Mouse (Mus musculus): ENCODE results near the gene Nxf1. TPM values are rescaled to one million over a fixed set of nuclear protein-coding genes. Genes with fewer than 3 reads are reported as not detected.

The Nxf1 gene
- total and polyA plus RNA-seq, 3 experiments = 122 to 296 (median 231) TPM

GRCm38 (mm10) chr19:8755652-8756051, 1.2 kb upstream of the Nxf1 start:
- TF ChIP-seq JUND (IDR thresholded peaks at IDR 0.05; ENCODE audit: low read depth, low read length) (no peak), EP300 (IDR thresholded peaks at IDR 0.05; ENCODE audit: low read depth in 1 of 2, low read length in 2 of 2) (no peak), USF1 (IDR thresholded peaks at IDR 0.05; ENCODE audit: low read depth, low read length) (no peak), TBP (IDR thresholded peaks at IDR 0.05; ENCODE audit: low read depth, low read length) (no peak), GABPA (IDR thresholded peaks at IDR 0.05; ENCODE audit: low read depth, low read length) (no peak), NRF1 (IDR thresholded peaks at IDR 0.05; ENCODE audit: insufficient read depth, low read depth, low read length, poor library complexity, severe bottlenecking) (no peak)
- Histone ChIP-seq H3K27ac (ENCODE audit: control insufficient read depth, low read depth, low read length) (no peak overlapping the region), H3K9ac (ENCODE audit: control insufficient read depth, low read depth, low read length, poor library complexity, severe bottlenecking) (peak overlapping the region; percentile 70), H3K36me3 (ENCODE audit: control insufficient read depth in 1 of 2, insufficient read depth in 2 of 2, low read length in 2 of 2) (peaks cover 5 to 26% of the 10 kb centered on the region in 2 experiments), H3K27me3 (ENCODE audit: control insufficient read depth in 1 of 2, insufficient read depth in 2 of 2, low read length in 2 of 2) (no peaks in the 10 kb centered on the region), H3K4me3 (ENCODE audit: control insufficient read depth in 1 of 2, insufficient read depth in 1 of 2, low read depth in 2 of 2, low read length in 2 of 2) (peak overlapping the region; percentile 10 to 87), H3K4me1 (ENCODE audit: control insufficient read depth in 1 of 2, insufficient read depth in 2 of 2, low read length in 2 of 2) (peaks cover 7 to 22% of the 10 kb centered on the region in 2 experiments; a peak in 3 of 4 replicates), H3K9me3 (replicated peaks; ENCODE audit: insufficient read depth, low read length) (no peaks in the 10 kb centered on the region), H3K79me2 (ENCODE audit: control insufficient read depth, insufficient read depth, low read length, poor library complexity) (peaks cover 46% of the 10 kb centered on the region)
- DNase-seq (ENCODE audit: low read depth, low spot score) = no peak

GRCm38 (mm10) chr19:8757471-8757998, 662 bp downstream of the Nxf1 start:
- DNase-seq (ENCODE audit: low read depth, low spot score) = peak; percentile 68
- H3K4me1 ChIP-seq (ENCODE audit: control insufficient read depth in 1 of 2, insufficient read depth in 2 of 2, low read length in 2 of 2) = peaks cover 7 to 22% of the 10 kb centered on the region in 2 experiments; a peak in 3 of 4 replicates
- no peaks in the 10 kb centered on the region for H3K27me3 ChIP-seq (ENCODE audit: control insufficient read depth in 1 of 2, insufficient read depth in 2 of 2, low read length in 2 of 2)
- H3K9me3 ChIP-seq (replicated peaks; ENCODE audit: insufficient read depth, low read length) = no peaks in the 10 kb centered on the region
- H3K36me3 ChIP-seq (ENCODE audit: control insufficient read depth in 1 of 2, insufficient read depth in 2 of 2, low read length in 2 of 2) = peaks cover 7 to 26% of the 10 kb centered on the region in 2 experiments
- H3K27ac ChIP-seq (ENCODE audit: control insufficient read depth, low read depth, low read length) = peak overlapping the region; percentile 78
- H3K9ac ChIP-seq (ENCODE audit: control insufficient read depth, low read depth, low read length, poor library complexity, severe bottlenecking) = peak overlapping the region; percentile 91
- H3K4me3 ChIP-seq (ENCODE audit: control insufficient read depth in 1 of 2, insufficient read depth in 1 of 2, low read depth in 2 of 2, low read length in 2 of 2) = peak overlapping the region; percentile 72 to 87
- peaks cover 63% of the 10 kb centered on the region for H3K79me2 ChIP-seq (ENCODE audit: control insufficient read depth, insufficient read depth, low read length, poor library complexity)
- TF ChIP-seq CHD2 (IDR thresholded peaks at IDR 0.05; ENCODE audit: low read length) (no peak), MAX (IDR thresholded peaks at IDR 0.05; ENCODE audit: low read length) (0 out of 2 replicates have a peak, but pooled peaks have one; percentile 16), POLR2AphosphoS2 (IDR thresholded peaks at IDR 0.05; ENCODE audit: low read length) (no peak), GABPA (IDR thresholded peaks at IDR 0.05; ENCODE audit: low read depth, low read length) (no peak), CHD1 (IDR thresholded peaks at IDR 0.05; ENCODE audit: low read depth, low read length) (peak; percentile 86; the same call in 1 of the 2 replicates), GATA1 (IDR thresholded peaks at IDR 0.05; ENCODE audit: low read depth, low read length) (no peak), MAZ (IDR thresholded peaks at IDR 0.05; ENCODE audit: low read depth, low read length) (no peak), TBP (IDR thresholded peaks at IDR 0.05; ENCODE audit: low read depth, low read length) (no peak), ZKSCAN1 (IDR thresholded peaks at IDR 0.05; ENCODE audit: low read depth, low read length) (no peak), ZC3H11A (IDR thresholded peaks at IDR 0.05; ENCODE audit: low read depth, low read length) (no peak), UBTF (IDR thresholded peaks at IDR 0.05; ENCODE audit: borderline replicate concordance, insufficient read depth, low read depth, low read length) (no peak), SIN3A (IDR thresholded peaks at IDR 0.05; ENCODE audit: low read length) (peak; percentile 48; the same call in 1 of the 2 replicates), JUND (IDR thresholded peaks at IDR 0.05; ENCODE audit: low read depth, low read length) (no peak), E2F4 (IDR thresholded peaks at IDR 0.05; ENCODE audit: borderline replicate concordance, low read depth, low read length) (no peak), SMC3 (IDR thresholded peaks at IDR 0.05; ENCODE audit: low read depth, low read length) (no peak), MXI1 (IDR thresholded peaks at IDR 0.05; ENCODE audit: low read depth, low read length) (peak; percentile 70)

Data from MEL (cell line).